Mouse (Mus musculus) thymus, adult 2 months (tissue): Measurements from ENCODE around the gene Taok3. TPM values are rescaled to one million over a fixed set of nuclear protein-coding genes. Genes with fewer than 3 reads are reported as not detected.

ENCODE experiments used
- DNase-seq: peaks from one replicate; pipeline ENCODE4 v3.0.0; 2021
- H3K27ac ChIP-seq: fragments of 200-500 bp; 2 replicates; pipeline ENCODE4 v1.5.1; 2012; ENCODE audit warnings: low read length, control low read depth; ENCODE audit not compliant: control insufficient read depth, insufficient read depth
- H3K27me3 ChIP-seq: fragments of 200-500 bp; 2 replicates; pipeline ENCODE4 v1.6.1; 2012; ENCODE audit warnings: mild to moderate bottlenecking, low read length, moderate library complexity, mixed read lengths; ENCODE audit not compliant: control insufficient read depth, insufficient read depth
- H3K36me3 ChIP-seq: fragments of 200-500 bp; 2 replicates; pipeline ENCODE4 v1.6.1; 2012; ENCODE audit warnings: mild to moderate bottlenecking, low read length, moderate library complexity; ENCODE audit not compliant: control insufficient read depth, insufficient read depth
- H3K4me1 ChIP-seq: fragments of 200-500 bp; replicated peaks from 2 replicates; pipeline ENCODE4 v1.6.1; 2012; ENCODE audit warnings: low read length; ENCODE audit not compliant: control insufficient read depth, insufficient read depth
- H3K4me3 ChIP-seq: fragments of 200-500 bp; 2 replicates; pipeline ENCODE4 v1.5.1; 2012; ENCODE audit warnings: mild to moderate bottlenecking, low read length, control low read depth, moderate library complexity; ENCODE audit not compliant: control insufficient read depth, insufficient read depth
- CTCF ChIP-seq: fragments of 200-500 bp; IDR thresholded peaks from 2 replicates; pipeline ENCODE4 v1.5.1; 2012; ENCODE audit warnings: mild to moderate bottlenecking, control low read depth, low read length, moderate library complexity, borderline replicate concordance; ENCODE audit not compliant: control insufficient read depth, poor library complexity, insufficient read depth; ENCODE audit errors: extremely low read depth
- POLR2A ChIP-seq: fragments of 200-500 bp; IDR thresholded peaks from 2 replicates; pipeline ENCODE4 v1.6.1; 2012; ENCODE audit warnings: mild to moderate bottlenecking, low read length, control low read depth, moderate library complexity; ENCODE audit not compliant: control insufficient read depth, poor library complexity, insufficient read depth; ENCODE audit errors: extremely low read depth
- WGBS: fragments of 180-500 bp; shearing (Covaris S2); methylation state at CpG from one replicate; pipeline ENCODE4 v1.1.7; 2018; 5-methylcytosine and 5-hydroxymethylcytosine counted together
- polyA plus RNA-seq: library from polyadenylated mRNA; depleted of rRNA; stranded (reverse); fragments of >200 nt; gene quantifications from 2 replicates; pipeline ENCODE4 v1.2.3, GENCODE M21; 2012

The Taok3 gene
- polyA plus RNA-seq, 1 experiment, result 43.5 TPM

GRCm38 (mm10) chr5:117271945-117272344, 152.0 kb downstream of the Taok3 start:
- no peaks in the 10 kb centered on the region for H3K27me3 ChIP-seq
- no peak overlapping the region for H3K4me3 ChIP-seq
- no peak for DNase-seq
- H3K4me1 ChIP-seq, result no peaks in the 10 kb centered on the region
- no peak for TF ChIP-seq CTCF
- no peak for TF ChIP-seq POLR2A
- 98% methylated on average over 14 of the region's 14 CpGs for WGBS
- H3K27ac ChIP-seq, result no peak overlapping the region
- no peaks in the 10 kb centered on the region for H3K36me3 ChIP-seq

GRCm38 (mm10) chr5:117274817-117275216, 154.9 kb downstream of the Taok3 start:
- WGBS, result 79% methylated on average over 5 of the region's 5 CpGs
- no peaks in the 10 kb centered on the region for H3K4me1 ChIP-seq
- no peaks in the 10 kb centered on the region for H3K36me3 ChIP-seq
- no peak overlapping the region for H3K4me3 ChIP-seq
- no peaks in the 10 kb centered on the region for H3K27me3 ChIP-seq
- DNase-seq, result no peak
- H3K27ac ChIP-seq, result no peak overlapping the region
- no peak for TF ChIP-seq POLR2A
- no peak for TF ChIP-seq CTCF

GRCm38 (mm10) chr5:117277784-117278183, 157.9 kb downstream of the Taok3 start:
- H3K27me3 ChIP-seq, result no peaks in the 10 kb centered on the region
- 95% methylated on average over 6 of the region's 6 CpGs for WGBS
- DNase-seq, result no peak
- no peak overlapping the region for H3K27ac ChIP-seq
- TF ChIP-seq CTCF (no peak), POLR2A (no peak)
- H3K4me1 ChIP-seq, result no peaks in the 10 kb centered on the region
- H3K36me3 ChIP-seq, result no peaks in the 10 kb centered on the region
- H3K4me3 ChIP-seq, result no peak overlapping the region

GRCm38 (mm10) chr5:117278809-117279668, 159.1 kb downstream of the Taok3 start:
- H3K27ac ChIP-seq, result no peak overlapping the region
- H3K27me3 ChIP-seq, result no peaks in the 10 kb centered on the region
- H3K4me3 ChIP-seq, result no peak overlapping the region
- WGBS, result 92% methylated on average over 15 of the region's 15 CpGs
- H3K36me3 ChIP-seq, result no peaks in the 10 kb centered on the region
- H3K4me1 ChIP-seq, result no peaks in the 10 kb centered on the region
- no peak for DNase-seq
- TF ChIP-seq POLR2A (no peak), CTCF (no peak)

GRCm38 (mm10) chr5:117279669-117280050, 159.7 kb downstream of the Taok3 start:
- H3K27ac ChIP-seq, result no peak overlapping the region
- DNase-seq, result no peak
- no peak for TF ChIP-seq POLR2A
- TF ChIP-seq CTCF, result no peak
- no peak overlapping the region for H3K4me3 ChIP-seq
- no peaks in the 10 kb centered on the region for H3K27me3 ChIP-seq
- WGBS, result 94% methylated on average over 4 of the region's 4 CpGs
- no peaks in the 10 kb centered on the region for H3K4me1 ChIP-seq
- no peaks in the 10 kb centered on the region for H3K36me3 ChIP-seq

- Histone ChIP-seq H3K4me3 (no peak overlapping the region), H3K36me3 (no peaks in the 10 kb centered on the region), H3K27ac (no peak overlapping the region), H3K27me3 (no peaks in the 10 kb centered on the region), H3K4me1 (peaks cover under 1% of the 10 kb centered on the region)
- no peak for DNase-seq
- 94% methylated on average over 10 of the region's 10 CpGs for WGBS
- TF ChIP-seq CTCF (no peak), POLR2A (no peak)
These were observed 161.6 kb downstream of the Taok3 start for GRCm38 (mm10) chr5:117281536-117281935.
